Mouse (Mus musculus): ENCODE measurements around the gene Mag. TPM values are rescaled to one million over a fixed set of nuclear protein-coding genes. Genes with fewer than 3 reads are reported as not detected.
"Not testable (repeated sequence)": the region's sequence is repeated elsewhere in the genome, so short reads cannot be mapped to it uniquely, and the experiment has no call there.

Mag gene
- polyA plus RNA-seq, 1 experiment from 2014 or later, result 0.73 TPM

- H3K4me1 ChIP-seq (replicated peaks; ENCODE audit: control insufficient read depth, insufficient read depth, low read length), result no peaks in the 10 kb centered on the region; the same call in 1 of the 2 replicates
- H3K9me3 ChIP-seq (ENCODE audit: control insufficient read depth, low read length), result no peaks in the 10 kb centered on the region
- H3K27me3 ChIP-seq (ENCODE audit: control insufficient read depth, insufficient read depth, low read length), result no peaks in the 10 kb centered on the region
- H3K4me3 ChIP-seq (ENCODE audit: low read depth, low read length), result peak overlapping the region; percentile 98
- WGBS, result 0% methylated on average over 19 of the region's 49 CpGs
- DNase-seq (ENCODE audit: low spot score) (peak; percentile 68), ATAC-seq (ENCODE audit: low FRiP score) (peak; percentile 50)
- peak overlapping the region; percentile 99 for H3K9ac ChIP-seq (ENCODE audit: low read depth, low read length)
- H3K27ac ChIP-seq (ENCODE audit: low read depth, low read length), result peak overlapping the region; percentile 98
- H3K4me2 ChIP-seq (replicated peaks; ENCODE audit: low read depth, low read length), result peak overlapping the region; percentile 85
- H3K36me3 ChIP-seq (ENCODE audit: control insufficient read depth, insufficient read depth, low read length), result peaks cover 14% of the 10 kb centered on the region
Measured at GRCm38 (mm10) chr7:30956357-30956751, 41.7 kb upstream of the Mag start.

DNA sequence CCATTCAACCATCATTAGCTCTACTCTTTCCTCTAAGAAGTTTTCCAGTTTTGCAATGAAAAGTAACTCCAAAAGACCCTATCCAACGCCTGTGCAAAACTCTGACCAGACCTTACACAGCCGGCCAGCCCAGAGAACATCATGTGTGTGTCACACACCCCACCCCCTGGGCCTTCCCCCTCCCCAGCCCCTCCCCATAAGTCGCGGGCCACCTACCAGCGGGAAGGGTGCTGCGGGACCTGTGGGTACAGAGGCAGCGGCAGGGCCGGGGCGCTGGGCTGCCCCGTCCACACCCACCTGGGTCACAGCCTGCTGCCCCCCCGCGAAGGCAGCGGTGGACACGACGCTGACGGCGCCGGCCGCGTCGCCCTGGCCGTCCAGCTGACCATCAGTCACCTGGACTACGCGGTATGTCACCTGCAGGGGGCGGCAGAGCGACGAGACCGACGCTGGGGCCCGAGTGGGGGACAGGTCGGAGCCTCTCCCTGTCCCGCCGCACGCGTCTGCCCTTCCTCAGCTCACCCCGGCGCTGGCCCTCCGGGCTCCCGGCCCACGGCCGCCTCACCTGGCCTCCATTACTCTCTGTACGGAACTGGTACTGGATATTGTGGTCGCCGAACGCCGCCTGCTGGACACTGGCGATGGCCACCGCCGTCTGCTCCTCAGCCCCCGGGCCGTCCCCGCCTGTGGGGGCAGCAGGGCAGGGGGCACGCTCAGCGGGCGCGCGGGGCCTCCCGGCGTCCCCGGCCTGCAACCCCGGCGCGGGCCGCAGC is 41.1 kb upstream of the Mag start:
- Histone ChIP-seq H3K27me3 (ENCODE audit: control insufficient read depth, insufficient read depth, low read length) (no peaks in the 10 kb centered on the region), H3K4me3 (ENCODE audit: low read depth, low read length) (peak overlapping the region; percentile 98), H3K4me2 (replicated peaks; ENCODE audit: low read depth, low read length) (peak overlapping the region; percentile 85), H3K27ac (ENCODE audit: low read depth, low read length) (peak overlapping the region; percentile 98), H3K9me3 (ENCODE audit: control insufficient read depth, low read length) (no peaks in the 10 kb centered on the region), H3K4me1 (replicated peaks; ENCODE audit: control insufficient read depth, insufficient read depth, low read length) (no peaks in the 10 kb centered on the region; the same call in 1 of the 2 replicates), H3K36me3 (ENCODE audit: control insufficient read depth, insufficient read depth, low read length) (peaks cover 14% of the 10 kb centered on the region), H3K9ac (ENCODE audit: low read depth, low read length) (peak overlapping the region; percentile 99)
- ATAC-seq (ENCODE audit: low FRiP score) (peak; percentile 84), DNase-seq (ENCODE audit: low spot score) (peak; percentile 94)
- WGBS, result under 1% methylated on average over 62 of the region's 64 CpGs

DNA sequence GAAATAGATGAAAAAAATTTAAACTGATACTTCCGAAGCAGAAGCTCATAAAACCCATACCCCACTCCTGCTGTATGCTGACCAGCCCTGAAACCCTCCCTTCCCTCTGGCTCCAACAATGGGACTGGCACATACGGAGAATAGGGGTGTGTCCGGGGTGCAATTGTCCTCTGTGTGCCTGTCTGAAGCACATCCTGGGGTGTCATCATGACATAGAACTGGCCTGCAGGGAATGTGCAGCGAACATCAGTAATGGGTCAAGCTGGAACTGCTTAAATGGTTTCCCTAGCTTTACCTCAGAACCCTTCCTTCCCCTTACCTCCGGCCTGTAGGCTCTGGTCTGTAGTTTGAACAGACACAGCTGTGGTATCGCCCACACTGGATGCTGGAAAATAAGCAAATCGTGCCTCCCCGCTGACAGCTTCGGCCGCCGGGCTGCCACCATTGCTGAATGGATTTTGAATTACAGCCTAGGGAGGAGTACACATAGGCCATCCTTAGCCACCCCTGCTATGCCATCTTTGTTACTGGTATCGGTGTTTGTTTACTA is 40.4 kb upstream of the Mag start:
- Histone ChIP-seq H3K4me2 (replicated peaks; ENCODE audit: low read depth, low read length) (peak overlapping the region; percentile 85), H3K9me3 (ENCODE audit: control insufficient read depth, low read length) (no peaks in the 10 kb centered on the region), H3K27ac (ENCODE audit: low read depth, low read length) (no peak overlapping the region), H3K9ac (ENCODE audit: low read depth, low read length) (no peak overlapping the region), H3K4me3 (ENCODE audit: low read depth, low read length) (peak overlapping the region; percentile 98), H3K27me3 (ENCODE audit: control insufficient read depth, insufficient read depth, low read length) (no peaks in the 10 kb centered on the region), H3K4me1 (replicated peaks; ENCODE audit: control insufficient read depth, insufficient read depth, low read length) (no peaks in the 10 kb centered on the region; the same call in 1 of the 2 replicates), H3K36me3 (ENCODE audit: control insufficient read depth, insufficient read depth, low read length) (peaks cover 14% of the 10 kb centered on the region)
- WGBS, result 90% methylated on average over 12 of the region's 12 CpGs
- no peak for ATAC-seq (ENCODE audit: low FRiP score)
- no peak for DNase-seq (ENCODE audit: low spot score)

GRCm38 (mm10) chr7:30954036-30954435 is 39.4 kb upstream of the Mag start:
- H3K4me1 ChIP-seq (replicated peaks; ENCODE audit: control insufficient read depth, insufficient read depth, low read length), result no peaks in the 10 kb centered on the region; the same call in 1 of the 2 replicates

DNA sequence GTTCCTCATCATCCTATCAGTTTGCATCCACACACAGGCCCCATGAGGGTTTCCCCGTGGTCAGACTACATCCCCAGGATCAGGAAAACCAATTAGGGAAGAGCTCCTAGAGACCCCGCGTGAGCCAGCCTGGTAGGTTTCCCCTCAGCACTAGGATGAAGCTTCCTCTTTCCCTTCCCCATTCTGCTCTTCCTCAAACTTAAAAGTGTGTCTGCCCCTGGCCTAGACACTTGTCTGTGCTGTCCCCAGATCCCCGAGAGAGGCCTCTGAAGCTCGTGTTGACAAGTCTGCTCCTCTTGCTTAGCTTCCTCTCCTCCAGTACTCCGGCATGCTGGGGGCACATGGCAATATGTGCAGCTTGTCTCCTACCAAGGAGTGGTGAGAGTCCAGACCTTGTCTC is 38.8 kb upstream of the Mag start:
- peaks cover 16% of the 10 kb centered on the region for H3K36me3 ChIP-seq (ENCODE audit: control insufficient read depth, insufficient read depth, low read length)
- no peak for DNase-seq (ENCODE audit: low spot score)

More at GRCm38 (mm10) chr7:30954036-30954435, 39.4 kb upstream of the Mag start:
- Histone ChIP-seq H3K27ac (ENCODE audit: low read depth, low read length) (no peak overlapping the region), H3K4me2 (replicated peaks; ENCODE audit: low read depth, low read length) (no peak overlapping the region), H3K36me3 (ENCODE audit: control insufficient read depth, insufficient read depth, low read length) (peaks cover 15% of the 10 kb centered on the region), H3K9me3 (ENCODE audit: control insufficient read depth, low read length) (no peaks in the 10 kb centered on the region), H3K9ac (ENCODE audit: low read depth, low read length) (no peak overlapping the region), H3K4me3 (ENCODE audit: low read depth, low read length) (no peak overlapping the region), H3K27me3 (ENCODE audit: control insufficient read depth, insufficient read depth, low read length) (no peaks in the 10 kb centered on the region)
- WGBS, result 84% methylated on average over 3 of the region's 3 CpGs
- no peak for DNase-seq (ENCODE audit: low spot score)
- ATAC-seq (ENCODE audit: low FRiP score), result no peak

DNA sequence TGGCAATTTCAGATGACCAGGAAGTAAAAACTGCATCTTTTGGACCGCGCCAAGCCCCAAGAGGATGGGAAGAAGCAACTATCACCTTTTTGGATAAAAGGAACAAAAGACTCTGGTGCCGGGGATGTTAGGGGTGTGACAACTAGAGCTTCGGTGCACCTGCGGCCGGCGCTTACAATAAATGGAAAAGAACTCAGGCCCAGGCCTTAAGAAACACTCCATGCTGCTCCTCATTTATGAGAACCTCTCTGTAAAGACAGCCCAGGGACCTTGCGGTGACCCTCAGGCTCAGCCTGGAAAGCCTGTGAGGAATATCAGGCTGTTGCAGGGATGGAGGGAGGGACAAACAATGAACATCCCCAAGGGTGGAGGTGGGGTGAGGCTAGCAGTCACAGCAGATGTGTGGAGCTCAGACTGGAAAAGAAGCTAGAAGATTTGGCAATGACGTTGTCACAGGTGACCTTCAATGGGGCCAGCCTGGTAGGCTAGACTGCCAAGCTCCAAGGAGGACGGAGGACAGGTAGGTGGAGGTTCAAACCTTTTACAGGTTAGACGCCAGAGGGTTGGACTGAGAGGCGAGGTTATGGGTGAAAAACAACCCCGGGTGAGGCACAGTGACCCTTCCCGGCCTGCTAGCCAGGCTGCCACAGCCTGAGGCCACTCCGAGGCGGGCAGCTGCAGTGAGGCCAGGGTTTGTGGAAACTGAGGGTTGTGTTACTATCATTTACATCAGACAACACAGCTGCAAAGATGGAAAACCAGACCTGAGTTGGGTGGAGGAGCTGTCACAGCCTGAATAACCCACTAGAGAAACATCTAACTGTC is 38.0 kb upstream of the Mag start:
- no peak overlapping the region for H3K4me2 ChIP-seq (replicated peaks; ENCODE audit: low read depth, low read length)
- DNase-seq (ENCODE audit: low spot score), result no peak
- WGBS, result 94% methylated on average over 16 of the region's 16 CpGs
- H3K9ac ChIP-seq (ENCODE audit: low read depth, low read length), result no peak overlapping the region
- H3K4me1 ChIP-seq (replicated peaks; ENCODE audit: control insufficient read depth, insufficient read depth, low read length), result no peaks in the 10 kb centered on the region; the same call in 1 of the 2 replicates
- H3K27me3 ChIP-seq (ENCODE audit: control insufficient read depth, insufficient read depth, low read length), result no peaks in the 10 kb centered on the region
- peaks cover 16% of the 10 kb centered on the region for H3K36me3 ChIP-seq (ENCODE audit: control insufficient read depth, insufficient read depth, low read length)
- H3K4me3 ChIP-seq (ENCODE audit: low read depth, low read length), result no peak overlapping the region
- no peak for ATAC-seq (ENCODE audit: low FRiP score)
- H3K9me3 ChIP-seq (ENCODE audit: control insufficient read depth, low read length), result no peaks in the 10 kb centered on the region
- H3K27ac ChIP-seq (ENCODE audit: low read depth, low read length), result no peak overlapping the region

More for the DNA sequence above, 38.8 kb upstream of the Mag start:
- Histone ChIP-seq H3K27me3 (ENCODE audit: control insufficient read depth, insufficient read depth, low read length) (no peaks in the 10 kb centered on the region), H3K27ac (ENCODE audit: low read depth, low read length) (no peak overlapping the region), H3K4me3 (ENCODE audit: low read depth, low read length) (no peak overlapping the region), H3K4me1 (replicated peaks; ENCODE audit: control insufficient read depth, insufficient read depth, low read length) (no peaks in the 10 kb centered on the region; the same call in 1 of the 2 replicates), H3K9ac (ENCODE audit: low read depth, low read length) (no peak overlapping the region), H3K4me2 (replicated peaks; ENCODE audit: low read depth, low read length) (no peak overlapping the region), H3K9me3 (ENCODE audit: control insufficient read depth, low read length) (no peaks in the 10 kb centered on the region)
- WGBS, result 91% methylated on average over 6 of the region's 6 CpGs
- ATAC-seq (ENCODE audit: low FRiP score), result no peak

DNA sequence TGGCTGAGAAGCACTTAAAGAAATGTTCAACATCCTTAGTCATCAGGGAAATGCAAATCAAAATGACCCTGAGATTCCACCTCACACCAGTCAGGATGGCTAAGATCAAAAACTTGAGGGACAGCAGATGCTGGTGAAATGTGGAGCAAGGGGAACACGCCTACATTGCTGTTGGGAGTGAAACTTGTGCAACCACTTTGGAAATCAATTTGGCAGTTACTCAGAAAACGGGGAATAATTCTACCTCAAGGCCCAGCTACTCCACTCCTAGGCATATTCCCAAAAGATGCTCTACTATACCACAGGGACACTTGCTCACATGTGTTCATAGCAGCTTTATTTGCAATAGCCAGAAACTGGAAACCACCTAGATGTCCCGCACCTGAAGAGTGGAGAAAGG is 35.2 kb upstream of the Mag start:
- DNase-seq (ENCODE audit: low spot score); H3K4me3 ChIP-seq (ENCODE audit: low read depth, low read length); H3K4me1 ChIP-seq (replicated peaks; ENCODE audit: control insufficient read depth, insufficient read depth, low read length); ATAC-seq (ENCODE audit: low FRiP score); H3K27me3 ChIP-seq (ENCODE audit: control insufficient read depth, insufficient read depth, low read length); H3K9ac ChIP-seq (ENCODE audit: low read depth, low read length); H3K4me2 ChIP-seq (replicated peaks; ENCODE audit: low read depth, low read length); H3K27ac ChIP-seq (ENCODE audit: low read depth, low read length); H3K9me3 ChIP-seq (ENCODE audit: control insufficient read depth, low read length): not testable (repeated sequence)
- peaks cover 19% of the 10 kb centered on the region for H3K36me3 ChIP-seq (ENCODE audit: control insufficient read depth, insufficient read depth, low read length)
- 90% methylated on average over 3 of the region's 3 CpGs for WGBS

- ATAC-seq (ENCODE audit: low FRiP score) (no peak), DNase-seq (ENCODE audit: low spot score) (no peak)
- Histone ChIP-seq H3K4me1 (replicated peaks; ENCODE audit: control insufficient read depth, insufficient read depth, low read length) (no peaks in the 10 kb centered on the region), H3K4me3 (ENCODE audit: low read depth, low read length) (no peak overlapping the region), H3K9me3 (ENCODE audit: control insufficient read depth, low read length) (no peaks in the 10 kb centered on the region), H3K9ac (ENCODE audit: low read depth, low read length) (no peak overlapping the region), H3K27me3 (ENCODE audit: control insufficient read depth, insufficient read depth, low read length) (no peaks in the 10 kb centered on the region), H3K27ac (ENCODE audit: low read depth, low read length) (no peak overlapping the region), H3K36me3 (ENCODE audit: control insufficient read depth, insufficient read depth, low read length) (0 out of 2 replicates have a peak, but pooled peaks cover 5% of the 10 kb centered on the region), H3K4me2 (replicated peaks; ENCODE audit: low read depth, low read length) (no peak overlapping the region)
- WGBS, result 97% methylated on average over 7 of the region's 7 CpGs
Measured at GRCm38 (mm10) chr7:30945876-30946275, 31.2 kb upstream of the Mag start.

All from hindbrain, embryonic 11.5 days (tissue).